Mouse (Mus musculus) CH12.LX (cell line): ENCODE results near the gene Enkd1. TPM values are rescaled to one million over a fixed set of nuclear protein-coding genes. Genes with fewer than 3 reads are reported as not detected.

Experiments
- DNase-seq: peaks from one replicate; pipeline ENCODE4 v3.0.0-alpha.2; 2013; ENCODE audit errors: extremely low read depth
- H3K27ac ChIP-seq: 2 replicates; pipeline ENCODE4 v1.5.1; 2012; ENCODE audit warnings: low read depth, mild to moderate bottlenecking, control low read depth, moderate library complexity; ENCODE audit not compliant: insufficient read depth
- H3K27me3 ChIP-seq: replicated peaks from 2 replicates; pipeline ENCODE3; 2012; ENCODE audit warnings: inconsistent platforms
- H3K36me3 ChIP-seq, 2 experiments: replicated peaks in 1 of 2; 2 replicates each; pipeline versions ENCODE3 to v1.6.1; 2012; ENCODE audit warnings: inconsistent platforms in 1 of 2, low read length in 1 of 2, mild to moderate bottlenecking in 1 of 2, mixed read lengths in 1 of 2, moderate library complexity in 1 of 2; ENCODE audit not compliant: control insufficient read depth in 1 of 2, insufficient read depth in 1 of 2
- H3K4me1 ChIP-seq, 2 experiments: 2 replicates each; pipeline ENCODE4 v1.6.1; 2012; ENCODE audit warnings: inconsistent platforms in 1 of 2, moderate library complexity in 1 of 2; ENCODE audit not compliant: insufficient read depth in 2 of 2, control insufficient read depth in 1 of 2
- H3K4me2 ChIP-seq: 2 replicates; pipeline ENCODE4 v1.6.1; 2012; ENCODE audit warnings: low read depth, mild to moderate bottlenecking, control low read depth; ENCODE audit not compliant: poor library complexity, insufficient read depth, severe bottlenecking
- H3K4me3 ChIP-seq, 3 experiments: fragments of 150-350 bp in 1 of 3; sonication (generic) in 1 of 3; replicated peaks in 1 of 3; 2 replicates each; pipeline versions ENCODE3 to v1.5.1; 2011 to 2012; ENCODE audit warnings: low read depth in 2 of 3, low read length in 2 of 3, mild to moderate bottlenecking in 2 of 3, moderate library complexity in 2 of 3, control low read depth in 1 of 3, improper control_type of control experiment in 1 of 3, inconsistent platforms in 1 of 3, mixed read lengths in 1 of 3; ENCODE audit not compliant: poor library complexity in 1 of 3
- H3K79me2 ChIP-seq: replicated peaks from 2 replicates; pipeline ENCODE4 v1.6.1; 2012; ENCODE audit warnings: mild to moderate bottlenecking, moderate library complexity; ENCODE audit not compliant: control insufficient read depth, poor library complexity, insufficient read depth, severe bottlenecking; ENCODE audit errors: extremely low read depth
- H3K9ac ChIP-seq: 2 replicates; pipeline ENCODE4 v1.6.1; 2012; ENCODE audit warnings: low read depth, mild to moderate bottlenecking, control low read depth, moderate library complexity; ENCODE audit not compliant: insufficient read depth
- H3K9me3 ChIP-seq: replicated peaks from 2 replicates; pipeline ENCODE3; 2012; ENCODE audit warnings: low read length, inconsistent platforms, mixed read lengths
- CHD1 ChIP-seq: IDR thresholded peaks from 2 replicates; pipeline ENCODE4 v1.6.1; 2012; ENCODE audit warnings: low read depth, low read length, improper control_type of control experiment, inconsistent platforms
- CHD2 ChIP-seq: IDR thresholded peaks from 2 replicates; pipeline ENCODE4 v1.6.1; 2011; ENCODE audit warnings: low read length, improper control_type of control experiment
- E2F4 ChIP-seq: IDR thresholded peaks from 2 replicates; pipeline ENCODE4 v1.6.1; 2011; ENCODE audit warnings: low read depth, low read length, improper control_type of control experiment; ENCODE audit not compliant: insufficient replicate concordance
- ELF1 ChIP-seq: IDR thresholded peaks from 2 replicates; pipeline ENCODE4 v1.6.1; 2014; ENCODE audit warnings: low read depth, mild to moderate bottlenecking, inconsistent platforms, low read length, improper control_type of control experiment
- ETS1 ChIP-seq: conservative IDR thresholded peaks from 2 replicates; pipeline ENCODE4 v1.6.1; 2012; ENCODE audit warnings: low read depth, mild to moderate bottlenecking, inconsistent platforms, low read length, improper control_type of control experiment, moderate library complexity
- GABPA ChIP-seq: IDR thresholded peaks from 2 replicates; pipeline ENCODE4 v1.6.1; 2012; ENCODE audit warnings: low read depth, low read length, improper control_type of control experiment, inconsistent platforms; ENCODE audit not compliant: insufficient replicate concordance
- KAT2A ChIP-seq: IDR thresholded peaks from 2 replicates; pipeline ENCODE4 v1.6.1; 2012; ENCODE audit warnings: low read length, improper control_type of control experiment, inconsistent platforms; ENCODE audit not compliant: insufficient replicate concordance
- MAFK ChIP-seq: IDR thresholded peaks from 2 replicates; pipeline ENCODE4 v1.6.1; 2011; ENCODE audit warnings: low read length, improper control_type of control experiment; ENCODE audit not compliant: insufficient replicate concordance
- MAX ChIP-seq: IDR thresholded peaks from 2 replicates; pipeline ENCODE4 v1.6.1; 2011; ENCODE audit warnings: low read length, improper control_type of control experiment
- MXI1 ChIP-seq: IDR thresholded peaks from 2 replicates; pipeline ENCODE4 v1.6.1; 2011; ENCODE audit warnings: mild to moderate bottlenecking, low read depth, low read length, improper control_type of control experiment
- MYC ChIP-seq: IDR thresholded peaks from 2 replicates; pipeline ENCODE4 v1.6.1; 2011; ENCODE audit warnings: low read depth, mild to moderate bottlenecking, improper control_type of control experiment, low read length
- NRF1 ChIP-seq: IDR thresholded peaks from 2 replicates; pipeline ENCODE4 v1.6.1; 2014; ENCODE audit warnings: low read depth, mild to moderate bottlenecking, inconsistent platforms, low read length, improper control_type of control experiment, moderate library complexity
- POLR2AphosphoS2 ChIP-seq: IDR thresholded peaks from 2 replicates; pipeline ENCODE4 v1.6.1; 2011; ENCODE audit warnings: low read depth, low read length, improper control_type of control experiment
- RCOR1 ChIP-seq: conservative IDR thresholded peaks from 2 replicates; pipeline ENCODE4 v1.6.1; 2012; ENCODE audit warnings: low read depth, mild to moderate bottlenecking, inconsistent platforms, low read length, improper control_type of control experiment
- SIN3A ChIP-seq: IDR thresholded peaks from 2 replicates; pipeline ENCODE4 v1.6.1; 2012; ENCODE audit warnings: low read length, improper control_type of control experiment, inconsistent platforms
- TBP ChIP-seq: conservative IDR thresholded peaks from 2 replicates; pipeline ENCODE4 v1.6.1; 2011; ENCODE audit warnings: low read depth, low read length, improper control_type of control experiment
- TCF12 ChIP-seq: IDR thresholded peaks from 2 replicates; pipeline ENCODE4 v1.6.1; 2014; ENCODE audit warnings: low read depth, mild to moderate bottlenecking, inconsistent platforms, low read length, improper control_type of control experiment
- UBTF ChIP-seq: IDR thresholded peaks from 2 replicates; pipeline ENCODE4 v1.6.1; 2012; ENCODE audit warnings: low read depth, mild to moderate bottlenecking, inconsistent platforms, low read length, improper control_type of control experiment, moderate library complexity
- USF1 ChIP-seq: IDR thresholded peaks from 2 replicates; pipeline ENCODE4 v1.6.1; 2014; ENCODE audit warnings: low read depth, mild to moderate bottlenecking, inconsistent platforms, low read length, improper control_type of control experiment
- ZC3H11A ChIP-seq: IDR thresholded peaks from 2 replicates; pipeline ENCODE4 v1.6.1; 2012; ENCODE audit warnings: low read depth, mild to moderate bottlenecking, inconsistent platforms, low read length, improper control_type of control experiment
- ZKSCAN1 ChIP-seq: IDR thresholded peaks from 2 replicates; pipeline ENCODE4 v1.6.1; 2012; ENCODE audit warnings: low read depth, inconsistent platforms, low read length, improper control_type of control experiment, borderline replicate concordance
- dilution Hi-C: fragments of 300-500 bp; cut with MboI; formaldehyde crosslinking; loops from 2 replicates; pipeline ENCODE4 v1.14.3; 2020; ENCODE audit warnings: low sequenced_read_pairs; ENCODE audit not compliant: extremely low pct_unique_long_range_greater_than_20kb, extremely low pct_ligation_motif_present
- in situ Hi-C: fragments of 300-500 bp; cut with MboI; formaldehyde crosslinking; loops from 3 replicates; pipeline ENCODE4 v1.14.3; 2019; ENCODE audit warnings: low sequenced_read_pairs, low pct_ligation_motif_present, low pct_unique_long_range_greater_than_20kb, mixed read lengths
- polyA plus RNA-seq: library from polyadenylated mRNA; unstranded; fragments of >175 nt; gene quantifications from 2 replicates; pipeline ENCODE4 v1.2.1, GENCODE M21; 2012; ENCODE audit warnings: low read depth; ENCODE audit not compliant: insufficient read length
- total RNA-seq, 2 experiments: library from RNA; depleted of rRNA; stranded (reverse); fragments of 300-350 nt in 1 of 2; fragments of >200 nt in 1 of 2; gene quantifications; 2 replicates each; pipeline ENCODE4 v1.2.3; 2012 to 2014

Enkd1 gene
- total and polyA plus RNA-seq, 3 experiments, result 15.6 to 35.9 (median 27.4) TPM

GRCm38 (mm10) chr8:105698734-105699133, 9.3 kb downstream of the Enkd1 start:
- no peak for DNase-seq
- Histone ChIP-seq H3K27ac (no peak overlapping the region), H3K27me3 (no peaks in the 10 kb centered on the region), H3K79me2 (no peaks in the 10 kb centered on the region), H3K9me3 (no peaks in the 10 kb centered on the region), H3K4me1 (peaks cover 6 to 23% of the 10 kb centered on the region in 2 experiments; a peak in 3 of 4 replicates), H3K9ac (no peak overlapping the region), H3K4me3 (no peak overlapping the region), H3K4me2 (no peak overlapping the region), H3K36me3 (peaks cover 64 to 80% of the 10 kb centered on the region in 2 experiments)
- dilution Hi-C loops (no loop called here), in situ Hi-C loops (no loop called here)
- TF ChIP-seq RCOR1, result no peak
- no peak for TF ChIP-seq TBP

- Histone ChIP-seq H3K27me3 (no peaks in the 10 kb centered on the region), H3K9ac (no peak overlapping the region), H3K79me2 (no peaks in the 10 kb centered on the region), H3K4me3 (no peak overlapping the region), H3K36me3 (peaks cover 66 to 80% of the 10 kb centered on the region in 2 experiments), H3K4me2 (no peak overlapping the region), H3K4me1 (peaks cover 6 to 22% of the 10 kb centered on the region in 2 experiments; a peak in 3 of 4 replicates), H3K27ac (no peak overlapping the region), H3K9me3 (peaks cover 8% of the 10 kb centered on the region)
- dilution Hi-C loops (no loop called here), in situ Hi-C loops (no loop called here)
- TF ChIP-seq TCF12 (no peak), ZKSCAN1 (no peak), CHD1 (no peak), KAT2A (no peak), ELF1 (no peak), UBTF (no peak), POLR2AphosphoS2 (no peak), USF1 (no peak), E2F4 (no peak)
- no peak for DNase-seq
These were observed 10.7 kb downstream of the Enkd1 start for GRCm38 (mm10) chr8:105697196-105697780.

- in situ Hi-C loops (no loop called here), dilution Hi-C loops (no loop called here)
- Histone ChIP-seq H3K27ac (no peak overlapping the region), H3K9me3 (peaks cover 8% of the 10 kb centered on the region), H3K79me2 (no peaks in the 10 kb centered on the region), H3K4me3 (no peak overlapping the region), H3K4me1 (peaks cover 6 to 13% of the 10 kb centered on the region in 2 experiments; a peak in 3 of 4 replicates), H3K27me3 (no peaks in the 10 kb centered on the region), H3K4me2 (no peak overlapping the region), H3K36me3 (peaks cover 85 to 95% of the 10 kb centered on the region in 2 experiments), H3K9ac (no peak overlapping the region)
- TF ChIP-seq TCF12 (no peak), ETS1 (no peak), USF1 (no peak), ZC3H11A (no peak), MYC (no peak), GABPA (no peak), MAFK (no peak), MXI1 (no peak), SIN3A (no peak), NRF1 (no peak), MAX (no peak), CHD2 (no peak), POLR2AphosphoS2 (no peak)
- DNase-seq, result no peak
These were observed 12.8 kb downstream of the Enkd1 start for GRCm38 (mm10) chr8:105695080-105695780.
